Mouse (Mus musculus) gastrocnemius, postnatal 14 days (tissue): ENCODE results near the gene Hpd. TPM values are rescaled to one million over a fixed set of nuclear protein-coding genes. Genes with fewer than 3 reads are reported as not detected.

Experiments
- DNase-seq: peaks from one replicate; pipeline ENCODE4 v3.0.0; 2021; ENCODE audit warnings: mixed read lengths
- intact Hi-C: fragments of 180-260 bp; cut with DNase I; formaldehyde crosslinking; loops from one replicate; pipeline ENCODE4 v1.15.1; 2025; ENCODE audit warnings: low total_unique reads
- total RNA-seq, 2 experiments: library from RNA; stranded (reverse); gene quantifications; 2 replicates each; pipeline ENCODE4 v1.2.3; 2021

Hpd gene
- total RNA-seq, 2 experiments from 2014 or later: not detected

GRCm38 (mm10) chr5:123138230-123138911 lies 44.2 kb downstream of the Hpd start:
- peak; percentile 88 for DNase-seq
- intact Hi-C loops: no loop called here

GRCm38 (mm10) chr5:123137910-123138229 lies 44.7 kb downstream of the Hpd start:
- intact Hi-C loops: no loop called here
- DNase-seq: no peak

GRCm38 (mm10) chr5:123137044-123137909 lies 45.2 kb downstream of the Hpd start:
- peak; percentile 94 for DNase-seq
- intact Hi-C loops: no loop called here

- intact Hi-C loops: no loop called here
- DNase-seq: peak; percentile 94
Observed at GRCm38 (mm10) chr5:123136361-123137043, 46.0 kb downstream of the Hpd start.

GRCm38 (mm10) chr5:123135471-123136360 lies 46.8 kb downstream of the Hpd start:
- peak; percentile 95 for DNase-seq
- intact Hi-C loops: no loop called here

- intact Hi-C loops: no loop called here
- DNase-seq: no peak
Observed at GRCm38 (mm10) chr5:123134875-123135382, 47.6 kb downstream of the Hpd start.

- peak; percentile 85 for DNase-seq
- intact Hi-C loops: no loop called here
Observed at GRCm38 (mm10) chr5:123134186-123134874, 48.2 kb downstream of the Hpd start.

GRCm38 (mm10) chr5:123133784-123134143 lies 48.8 kb downstream of the Hpd start:
- no peak for DNase-seq
- intact Hi-C loops: loop anchor here (2.0 kb wide), 1 partner anchor 15 kb away; no protein-coding TSS in a partner anchor

GRCm38 (mm10) chr5:123133083-123133783 lies 49.3 kb downstream of the Hpd start:
- DNase-seq: peak; percentile 85
- intact Hi-C loops: loop anchor here (2.0 kb wide), 1 partner anchor 16 kb away; no protein-coding TSS in a partner anchor

- peak; percentile 81 for DNase-seq
- intact Hi-C loops: loop anchor here (2.0 kb wide), 1 partner anchor 16 kb away; no protein-coding TSS in a partner anchor
Observed at GRCm38 (mm10) chr5:123132308-123133071, 50.0 kb downstream of the Hpd start, which contains the start of gene Rhof. Gene Rhof, minus strand, starts transcription at chr5:123132692.

- DNase-seq: no peak
- intact Hi-C loops: no loop called here
Observed at GRCm38 (mm10) chr5:123130814-123131148, 51.7 kb downstream of the Hpd start.

- intact Hi-C loops: no loop called here
- no peak for DNase-seq
Observed at GRCm38 (mm10) chr5:123130030-123130813, 52.3 kb downstream of the Hpd start.

- no peak for DNase-seq
- intact Hi-C loops: no loop called here
Observed at GRCm38 (mm10) chr5:123129170-123129757, 53.3 kb downstream of the Hpd start.

- intact Hi-C loops: no loop called here
- no peak for DNase-seq
Observed at GRCm38 (mm10) chr5:123128426-123129169, 53.9 kb downstream of the Hpd start.

- intact Hi-C loops: no loop called here
Observed at GRCm38 (mm10) chr5:123127031-123127430, 55.5 kb downstream of the Hpd start.

More at GRCm38 (mm10) chr5:123127031-123127430, 55.5 kb downstream of the Hpd start:
- no peak for DNase-seq
